ENCODE assay signal across 9 mouse cellular contexts in the genomic region with DNA sequence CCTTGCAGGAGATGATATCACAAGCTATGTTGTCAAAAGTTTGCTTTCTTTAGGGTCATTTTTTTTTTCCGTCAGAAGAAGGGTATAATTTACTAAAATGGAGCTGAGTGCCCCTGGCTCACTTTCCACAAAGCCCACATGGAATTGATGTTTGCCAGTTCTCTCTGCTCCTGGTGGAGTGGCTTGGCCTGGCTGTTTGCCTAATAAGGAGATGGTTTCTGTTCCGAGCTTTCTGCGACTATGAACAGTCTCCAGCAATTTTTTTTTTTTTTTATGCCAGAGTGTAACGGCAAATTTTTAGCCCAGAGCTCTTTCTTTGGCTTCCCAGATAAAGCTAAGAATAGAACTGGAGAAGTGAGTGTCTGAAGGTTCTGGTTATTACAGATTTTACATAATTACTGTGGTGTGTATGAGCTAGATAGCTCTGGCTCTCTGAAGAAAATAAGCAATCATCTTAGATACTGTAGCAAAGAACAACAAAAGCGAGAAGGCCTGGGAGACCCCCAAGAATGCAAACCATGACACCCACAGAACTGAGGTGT. TPM values are rescaled to one million over a fixed set of nuclear protein-coding genes. Genes with fewer than 3 reads are reported as not detected.
DNase-seq lines count a peak whose midpoint lies in the region; ATAC-seq lines count a peak whose summit lies in the region.
"Had no signal": no experiment of that assay in that cellular context is flagged by ENCODE, and none has a peak within 500 bp of the region (broad histone marks: within the 10 kb centered on the region; RNA-seq: fewer than 3 reads in every experiment).

No protein-coding gene starts in this region.

- no peaks in the 10 kb centered on the region for H3K9me3 ChIP-seq in hindbrain, embryonic 14.5 days (ENCODE audit: control insufficient read depth, low read length)

- H3K36me3 ChIP-seq in hindbrain, embryonic 14.5 days (replicated peaks; ENCODE audit: control insufficient read depth, insufficient read depth) = no peaks in the 10 kb centered on the region

- 77% methylated on average over 5 of the region's 5 CpGs for WGBS in hindbrain, embryonic 14.5 days

- ATAC-seq in CD4-positive, CD25-positive, alpha-beta regulatory T cell, adult 4 months = no peak
- ATAC-seq in hindbrain, embryonic 14.5 days (ENCODE audit: low FRiP score) = no peak

- DNase-seq in gastrocnemius, adult 18-20 months (ENCODE audit: low spot score) = peak; percentile 35
- DNase-seq in gastrocnemius, postnatal 14 days = no peak
- peak; percentile 82 for DNase-seq in MN1 (ENCODE audit: low spot score)
- peak; percentile 85 to 86 for DNase-seq in cerebellum, postnatal 10 days
- DNase-seq in left cerebral cortex, postnatal 25 days (ENCODE audit: low spot score in 2 of 2) = peak; percentile 61 to 85
- DNase-seq in hindbrain, embryonic 14.5 days (ENCODE audit: low spot score) = no peak
- DNase-seq in yolk sac, embryonic 10.5 days (ENCODE audit: low spot score) = no peak

- H3K4me1 ChIP-seq in hindbrain, embryonic 14.5 days (replicated peaks; ENCODE audit: control insufficient read depth, insufficient read depth, low read length) = no peaks in the 10 kb centered on the region

- no peaks in the 10 kb centered on the region for H3K27me3 ChIP-seq in hindbrain, embryonic 14.5 days (ENCODE audit: control insufficient read depth, insufficient read depth, low read length)

- no peak overlapping the region for H3K27ac ChIP-seq in hindbrain, embryonic 14.5 days

- no peak overlapping the region for H3K9ac ChIP-seq in hindbrain, embryonic 14.5 days

- intact Hi-C loops in gastrocnemius, postnatal 14 days (cut with DNase I; ENCODE audit: low total_unique reads) = no loop called here
- intact Hi-C loops in left cerebral cortex, postnatal 25 days (cut with DNase I) = no loop called here

- no peak overlapping the region for H3K4me2 ChIP-seq in hindbrain, embryonic 14.5 days (replicated peaks)

- H3K4me3 ChIP-seq in hindbrain, embryonic 14.5 days (replicated peaks; ENCODE audit: low read length) = no peak overlapping the region
- H3K4me3 ChIP-seq: erythroblast, embryonic 14.5 days had no signal

RNA-seq across cellular contexts. Expression of a gene that starts 12.1 kb away (rescaled TPM):
- 1 to 10 TPM; 4.6 to 6.3 TPM for total RNA-seq in gastrocnemius, adult 18-20 months (2021)
- 1 to 10 TPM; 5.3 to 6.0 TPM for total RNA-seq in gastrocnemius, postnatal 14 days (2021)
- total RNA-seq in left cerebral cortex, postnatal 25 days (2021) = 10 to 100 TPM; 59.4 to 60.7 TPM
- polyA plus RNA-seq in CD4-positive, CD25-positive, alpha-beta regulatory T cell, adult 4 months (2017; shearing (Covaris generic)) = not detected
- 24.5 and 28.2 TPM in 2 replicates for polyA plus RNA-seq in hindbrain, embryonic 14.5 days (2014; fragmentation: Nextera tagmentation; extraction: Ambion mirVana)
- polyA plus RNA-seq: erythroblast, embryonic 14.5 days had no signal

Comparison
In these comparisons a context has a peak if more than half of its experiments do, and no peak if none do; other contexts are left out.
1. DNase-seq: peak in gastrocnemius, adult 18-20 months (single experiment), MN1 (single experiment), cerebellum, postnatal 10 days (2 of 2) and left cerebral cortex, postnatal 25 days (2 of 2); none in gastrocnemius, postnatal 14 days (single experiment), hindbrain, embryonic 14.5 days (single experiment) and yolk sac, embryonic 10.5 days (single experiment).
2. RNA of a gene that starts 12.1 kb away (total RNA-seq): 59.4 to 60.7 TPM in left cerebral cortex, postnatal 25 days; 4.6 to 6.3 TPM in gastrocnemius, adult 18-20 months and 5.3 to 6.0 TPM in gastrocnemius, postnatal 14 days; every median in the first group is over 4 times any median in the second.